Mouse (Mus musculus) CH12.LX (cell line): ENCODE results near the gene Sac3d1.
A peak's percentile ranks its signal among the peaks of the same experiment; 100 is the strongest.

ENCODE experiments used
- CTCF ChIP-seq, 2 experiments: IDR thresholded peaks in 1 of 2; conservative IDR thresholded peaks in 1 of 2; 2 replicates each; pipeline ENCODE4 v1.5.1; 2011 to 2012; ENCODE audit warnings: low read depth in 2 of 2, low read length in 2 of 2, improper control_type of control experiment in 1 of 2, inconsistent platforms in 1 of 2, mild to moderate bottlenecking in 1 of 2, moderate library complexity in 1 of 2
- EP300 ChIP-seq: IDR thresholded peaks from 2 replicates; pipeline ENCODE4 v1.6.1; 2011; ENCODE audit warnings: low read length, improper control_type of control experiment
- GABPA ChIP-seq: IDR thresholded peaks from 2 replicates; pipeline ENCODE4 v1.6.1; 2012; ENCODE audit warnings: low read depth, low read length, improper control_type of control experiment, inconsistent platforms; ENCODE audit not compliant: insufficient replicate concordance
- MXI1 ChIP-seq: IDR thresholded peaks from 2 replicates; pipeline ENCODE4 v1.6.1; 2011; ENCODE audit warnings: mild to moderate bottlenecking, low read depth, low read length, improper control_type of control experiment
- ZC3H11A ChIP-seq: IDR thresholded peaks from 2 replicates; pipeline ENCODE4 v1.6.1; 2012; ENCODE audit warnings: low read depth, mild to moderate bottlenecking, inconsistent platforms, low read length, improper control_type of control experiment
- ZNF384 ChIP-seq: IDR thresholded peaks from 2 replicates; pipeline ENCODE4 v1.6.1; 2012; ENCODE audit warnings: low read depth, low read length, improper control_type of control experiment, inconsistent platforms

GRCm38 (mm10) chr19:6156372-6156771 is 37.9 kb upstream of the Sac3d1 start:
- TF ChIP-seq CTCF (conservative IDR thresholded peaks at IDR 0.05 in 1 of 2, IDR thresholded peaks at IDR 0.05 in 1 of 2; ENCODE audit: low read depth in 2 of 2, low read length in 2 of 2) (0 out of 4 replicates have a peak, but pooled peaks of 1 of the 2 experiments have one; percentile 8), ZNF384 (no peak), EP300 (no peak), GABPA (no peak), ZC3H11A (no peak), MXI1 (no peak)
